Mouse (Mus musculus) spleen, postnatal 14 days (tissue): ENCODE data around the gene Eme2.

ENCODE experiments used
- DNase-seq, 2 experiments: peaks; one replicate each; pipeline ENCODE4 v3.0.0; 2021 to 2022; ENCODE audit warnings: low spot score in 2 of 2

Eme2 gene

GRCm38 (mm10) chr17:24896993-24897269 is 2.0 kb upstream of the Eme2 start:
- no peak for DNase-seq

- peak; percentile 69 to 74 for DNase-seq
Measured at GRCm38 (mm10) chr17:24896241-24896992, 1.5 kb upstream of the Eme2 start, which contains the start of gene Nme3. Nme3 (plus strand) TSS chr17:24896500.

- no peak for DNase-seq
Measured at GRCm38 (mm10) chr17:24895571-24896240, 819 bp upstream of the Eme2 start.

- DNase-seq: no peak
Measured at GRCm38 (mm10) chr17:24894061-24894994, 559 bp downstream of the Eme2 start.

- no peak for DNase-seq
Measured at GRCm38 (mm10) chr17:24893276-24893675, 1.6 kb downstream of the Eme2 start.

- no peak for DNase-seq
Measured at GRCm38 (mm10) chr17:24892785-24893184, 2.1 kb downstream of the Eme2 start.

GRCm38 (mm10) chr17:24891321-24891720 is 3.6 kb downstream of the Eme2 start:
- no peak for DNase-seq

DNA sequence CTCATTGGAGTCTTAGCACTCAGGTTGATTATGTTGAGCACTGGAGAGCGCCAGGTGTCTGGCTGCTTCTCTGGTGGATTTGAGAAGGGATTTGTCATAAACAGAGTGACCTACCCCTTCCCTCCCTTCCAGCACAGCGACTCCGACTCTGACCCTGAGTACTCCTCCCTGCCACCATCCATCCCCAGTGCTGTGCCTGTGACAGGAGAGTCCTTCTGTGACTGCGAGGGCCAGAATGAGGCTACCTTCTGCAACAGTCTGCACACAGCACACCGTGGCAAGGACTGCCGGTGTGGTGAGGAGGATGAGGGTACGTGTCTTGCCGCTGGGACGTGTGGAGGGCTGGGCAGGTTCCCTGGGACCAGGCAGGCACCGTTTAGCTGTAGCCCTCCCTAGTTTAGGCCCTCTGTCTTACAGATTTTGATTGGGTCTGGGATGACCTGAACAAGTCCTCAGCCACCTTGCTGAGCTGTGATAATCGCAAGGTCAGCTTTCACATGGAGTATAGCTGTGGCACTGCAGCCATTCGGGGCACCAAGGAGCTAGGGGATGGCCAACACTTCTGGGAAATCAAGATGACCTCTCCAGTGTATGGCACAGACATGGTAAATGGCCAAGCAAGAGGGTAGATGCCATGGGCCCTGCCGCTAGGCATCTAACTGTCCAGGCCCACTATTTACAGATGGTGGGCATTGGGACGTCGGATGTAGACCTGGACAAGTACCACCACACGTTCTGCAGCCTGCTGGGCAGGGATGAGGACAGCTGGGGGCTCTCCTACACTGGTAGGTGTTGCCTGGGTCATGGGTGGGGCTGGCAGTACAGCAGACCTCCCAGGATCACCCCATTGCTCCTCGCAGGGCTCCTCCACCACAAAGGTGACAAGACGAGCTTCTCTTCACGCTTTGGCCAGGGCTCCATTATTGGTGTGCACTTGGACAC is 4.5 kb downstream of the Eme2 start:
- no peak for DNase-seq

DNA sequence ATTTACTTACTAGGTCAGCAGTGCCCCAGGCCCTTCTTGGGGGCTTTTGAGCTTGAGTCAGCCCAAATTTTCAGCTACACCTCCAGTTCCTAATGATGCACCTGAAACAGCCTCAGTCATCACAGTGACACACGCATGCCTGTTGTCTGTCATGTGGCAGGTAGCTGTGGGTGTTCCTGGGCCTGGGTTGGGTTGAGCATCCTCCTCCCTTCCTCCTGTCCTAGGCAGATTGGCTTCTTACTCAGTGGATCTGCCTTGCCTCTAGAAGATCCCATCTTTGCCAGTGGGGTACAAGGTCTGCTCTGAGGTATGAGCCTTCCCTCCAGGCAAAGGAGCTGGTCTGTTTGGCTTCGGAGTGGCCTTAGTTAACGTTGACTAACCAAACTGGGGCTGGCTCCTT is 6.0 kb downstream of the Eme2 start:
- no peak for DNase-seq

DNA sequence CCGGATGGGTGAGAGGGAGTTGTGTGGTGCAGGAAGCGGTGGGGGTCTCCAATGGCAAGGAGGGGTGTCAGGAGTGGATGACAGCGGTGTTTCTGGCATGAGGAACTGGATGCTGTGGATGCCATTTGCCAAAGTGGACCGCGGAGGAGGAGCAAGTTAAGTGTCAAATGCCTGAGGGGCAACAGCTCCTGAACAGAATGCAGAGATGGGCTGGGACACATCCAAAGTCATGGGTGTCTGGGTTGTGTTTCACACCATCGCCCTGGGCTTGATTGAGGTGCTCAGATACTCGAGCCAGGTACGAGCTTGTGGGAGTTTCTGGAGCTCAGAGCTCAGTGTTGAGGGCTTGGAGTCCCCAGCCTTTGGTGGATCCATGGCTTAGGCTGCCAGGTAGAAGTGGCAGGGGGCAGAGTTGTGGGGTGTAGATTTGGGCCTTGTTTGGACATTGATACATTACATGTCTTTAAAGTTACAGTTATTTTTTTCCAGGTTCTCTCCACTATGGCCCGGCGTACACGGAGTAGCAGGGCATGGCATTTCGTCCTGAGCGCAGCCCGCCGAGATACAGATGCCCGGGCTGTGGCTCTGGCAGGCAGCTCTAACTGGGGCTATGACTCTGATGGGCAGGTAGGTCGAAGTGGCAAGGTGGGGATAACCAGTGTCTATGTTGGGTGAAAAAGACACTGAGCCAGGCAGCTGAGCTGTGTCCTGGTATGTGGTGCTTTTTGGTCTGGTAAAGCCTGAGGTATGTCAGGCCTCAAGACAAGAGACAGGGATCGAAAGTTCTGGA is 7.4 kb downstream of the Eme2 start:
- DNase-seq: no peak

- no peak for DNase-seq
Measured at GRCm38 (mm10) chr17:24886932-24887271, 8.0 kb downstream of the Eme2 start.

DNA sequence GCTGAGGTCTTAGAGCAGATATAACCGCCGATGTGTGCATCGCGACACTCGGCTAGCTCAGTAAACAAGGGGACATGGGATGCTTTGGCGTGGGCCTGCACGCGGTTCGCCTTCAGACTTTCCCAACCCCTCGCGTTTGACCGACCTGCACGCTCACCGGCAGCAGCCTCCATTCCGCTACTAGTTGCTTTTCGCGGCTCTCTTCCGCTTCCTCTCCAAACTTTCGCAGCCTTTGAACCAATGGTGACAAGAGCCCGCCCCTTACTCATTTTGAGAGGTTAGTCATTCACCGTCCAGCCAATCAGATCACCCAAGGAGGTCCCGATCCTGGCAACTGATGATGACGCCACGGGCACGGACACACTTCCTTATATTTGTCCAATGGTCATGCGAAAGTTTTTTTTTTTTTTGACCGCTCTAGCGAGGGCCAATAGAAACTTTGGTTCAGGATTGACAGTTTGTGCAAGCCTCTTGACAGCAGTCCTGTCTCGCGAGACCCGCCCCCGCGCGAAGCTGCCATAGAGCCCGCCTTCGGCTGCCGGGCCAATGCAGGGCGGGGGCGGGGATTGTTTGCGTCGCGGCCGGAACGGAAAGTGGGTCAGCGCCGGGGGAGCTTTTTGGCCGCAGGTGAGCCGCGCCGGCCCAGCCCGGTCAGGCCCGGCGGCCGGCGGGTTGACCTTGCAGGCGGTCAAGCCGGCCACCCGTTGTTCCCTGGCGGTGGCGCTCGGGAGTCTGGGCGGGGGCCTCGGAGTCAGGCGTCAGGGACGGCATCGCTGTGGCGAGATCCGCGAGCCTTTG is 8.6 kb downstream of the Eme2 start, which contains the start of the genes Nubp2 and Spsb3:
Gene Nubp2, minus strand, starts transcription at position 216 of the 798 bp plus-strand sequence.
Gene Spsb3, plus strand, starts transcription at position 510 of the 798 bp plus-strand sequence.
- DNase-seq: peak; percentile 92 to 96

GRCm38 (mm10) chr17:24885356-24886133 is 9.3 kb downstream of the Eme2 start:
- DNase-seq: no peak

DNA sequence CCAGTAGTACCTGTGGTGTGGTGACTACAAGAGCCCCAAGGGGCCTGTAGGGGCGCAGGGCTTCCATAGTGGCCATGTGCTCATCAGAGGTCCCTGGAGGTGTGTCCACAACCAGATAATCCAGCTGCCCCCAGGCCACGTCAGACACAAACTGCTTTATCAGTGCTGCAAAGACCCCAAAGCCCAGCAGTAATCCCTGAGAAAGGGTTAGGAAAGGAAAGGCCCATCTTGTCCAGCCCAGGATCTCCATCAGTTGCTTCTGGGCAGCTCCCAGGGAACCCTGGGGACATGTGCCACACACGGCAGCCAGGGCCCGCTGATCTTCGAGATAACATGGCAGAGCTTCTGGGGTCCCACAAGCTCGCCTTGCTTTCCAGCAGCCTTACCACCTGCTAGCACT is 10.5 kb downstream of the Eme2 start:
- DNase-seq: no peak

DNA sequence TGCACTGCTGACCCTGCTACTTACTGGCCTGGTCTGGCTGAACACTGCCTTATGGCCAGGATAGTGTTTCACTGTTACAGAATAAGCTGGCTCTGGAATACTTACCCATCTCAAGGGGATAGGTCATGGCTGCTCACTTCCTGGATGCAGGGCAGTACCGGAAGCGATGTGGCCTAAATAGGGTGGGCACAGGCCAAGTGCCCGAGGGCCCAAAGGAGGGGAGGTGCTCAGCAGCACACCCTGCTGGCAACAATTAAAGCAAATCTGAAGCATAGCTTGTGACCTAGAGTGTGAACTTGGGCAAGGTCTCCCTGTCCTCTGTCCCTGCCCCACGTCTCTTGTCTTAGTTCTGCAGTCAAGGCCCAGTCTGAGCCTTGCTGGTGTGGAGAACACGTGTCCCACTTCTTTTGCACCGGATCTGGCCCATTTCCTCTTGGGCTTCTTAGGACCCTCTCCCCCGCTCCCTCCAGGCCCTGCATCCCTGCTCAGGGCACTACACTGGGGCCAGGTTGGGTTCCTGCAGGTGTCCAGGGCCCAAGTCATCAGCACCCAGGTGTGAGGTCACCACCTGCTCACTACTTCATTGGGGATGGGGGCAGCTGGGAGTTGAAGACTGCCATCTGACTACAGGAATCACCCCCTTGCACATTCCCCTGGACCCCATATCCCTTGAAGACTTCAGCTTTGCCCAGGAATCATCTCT is 13.0 kb downstream of the Eme2 start:
- DNase-seq: peak in 1 of 2 experiments; percentile 43

GRCm38 (mm10) chr17:24878531-24878930 is 16.4 kb downstream of the Eme2 start:
- peak in 1 of 2 experiments; percentile 5 for DNase-seq

DNA sequence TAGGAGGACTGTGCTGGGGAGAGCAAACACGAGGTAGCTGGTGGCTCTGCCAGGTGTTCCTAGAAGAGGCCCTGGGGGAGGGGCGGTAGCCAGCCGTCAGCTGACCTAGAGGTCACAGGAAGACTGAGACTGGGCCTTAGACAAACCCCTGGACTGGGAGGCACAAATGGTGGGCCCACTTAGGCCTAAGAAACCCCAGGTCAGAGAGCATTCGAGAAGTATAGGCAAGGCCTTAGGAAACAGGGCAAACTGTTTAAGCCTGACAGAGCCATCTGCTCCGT is 16.8 kb downstream of the Eme2 start:
- DNase-seq: peak in 1 of 2 experiments; percentile 5
